Mouse (Mus musculus) liver, postnatal 0 days (tissue): ENCODE measurements at regions not wholly inside any gene's neighbourhood (a gene's known extent, or its start where the extent isn't known, plus 50 kb on each side); places are given as distances from the start of the nearest gene placed in this dataset.

ENCODE experiments used
- ATAC-seq: fragments of 200-750 bp; cut with Nextera tagmentation; 2 replicates; pipeline ENCODE4 v1.8.0; 2017; ENCODE audit warnings: mild to moderate bottlenecking, moderate library complexity
- DNase-seq: peaks from one replicate; pipeline ENCODE4 v3.0.0-alpha.2; 2016
- H3K27ac ChIP-seq: fragments of 300-500 bp; sonication (generic); 2 replicates; pipeline ENCODE4 v1.5.1; 2014; ENCODE audit warnings: antibody characterized with exemption, moderate library complexity, mild to moderate bottlenecking, low read depth
- H3K27me3 ChIP-seq: fragments of 300-500 bp; sonication (generic); 2 replicates; pipeline ENCODE4 v1.6.1; 2014; ENCODE audit warnings: low read length, control low read depth, mixed read lengths; ENCODE audit not compliant: insufficient read depth
- H3K36me3 ChIP-seq: fragments of 300-500 bp; sonication (generic); replicated peaks from 2 replicates; pipeline ENCODE4 v1.6.1; 2014; ENCODE audit warnings: mild to moderate bottlenecking, control low read depth, low read length, moderate library complexity, mixed read lengths; ENCODE audit not compliant: insufficient read depth
- H3K4me1 ChIP-seq: fragments of 300-500 bp; sonication (generic); 2 replicates; pipeline ENCODE4 v1.6.1; 2014; ENCODE audit warnings: antibody characterized with exemption, mild to moderate bottlenecking, control low read depth; ENCODE audit not compliant: insufficient read depth
- H3K4me2 ChIP-seq: fragments of 300-500 bp; sonication (generic); 2 replicates; pipeline ENCODE4 v1.6.1; 2014; ENCODE audit warnings: low read depth, mild to moderate bottlenecking, low read length, moderate library complexity, mixed read lengths
- H3K4me3 ChIP-seq: fragments of 300-500 bp; sonication (generic); 2 replicates; pipeline ENCODE4 v1.5.1; 2014; ENCODE audit warnings: low read depth, low read length
- H3K9ac ChIP-seq: fragments of 300-500 bp; sonication (generic); replicated peaks from 2 replicates; pipeline ENCODE4 v1.6.1; 2014; ENCODE audit warnings: mild to moderate bottlenecking, moderate library complexity
- H3K9me3 ChIP-seq: fragments of 300-500 bp; sonication (generic); 2 replicates; pipeline ENCODE4 v1.6.1; 2016; ENCODE audit warnings: mild to moderate bottlenecking, control low read depth, low read length, mixed read lengths
- CTCF ChIP-seq: sonication (generic); IDR thresholded peaks from 2 replicates; pipeline ENCODE4 v1.5.1; 2016; ENCODE audit warnings: antibody characterized with exemption, low read depth
- EP300 ChIP-seq: IDR thresholded peaks from 2 replicates; pipeline ENCODE4 v1.6.1; 2016; ENCODE audit warnings: antibody characterized with exemption, low read depth, mild to moderate bottlenecking
- WGBS: fragments of 180-500 bp; shearing (Covaris S2); extraction: QIAGEN DNeasy Blood & Tissue Kit; methylation state at CpG from one replicate; pipeline ENCODE4 v1.1.7; 2014; ENCODE audit not compliant: insufficient replicate concordance; 5-methylcytosine and 5-hydroxymethylcytosine counted together

DNA sequence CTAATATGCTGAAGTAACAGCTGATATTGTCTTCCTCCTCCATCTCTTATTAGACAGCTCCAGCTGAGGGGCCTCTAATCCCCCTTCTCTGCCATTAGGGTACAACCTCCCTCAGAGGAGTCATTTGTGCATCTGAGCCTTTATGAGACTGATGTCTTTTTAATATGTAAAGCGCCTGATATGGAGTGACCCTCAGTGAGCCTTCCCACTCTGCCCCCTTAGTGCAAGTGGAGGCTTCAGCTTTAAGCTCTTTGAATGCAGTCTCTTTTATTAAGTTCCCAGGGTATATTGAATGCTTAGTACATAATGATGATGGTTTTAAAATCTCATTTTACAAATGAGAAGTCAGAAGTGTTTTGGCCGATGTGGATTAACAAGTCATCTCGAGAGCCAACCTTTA, 191.5 kb downstream of the Otol1 start:
- H3K4me3 ChIP-seq, result no peak overlapping the region
- H3K4me1 ChIP-seq, result no peaks in the 10 kb centered on the region
- no peak overlapping the region for H3K4me2 ChIP-seq
- no peaks in the 10 kb centered on the region for H3K27me3 ChIP-seq
- H3K9ac ChIP-seq, result no peak overlapping the region
- no peak for TF ChIP-seq EP300
- no peak for TF ChIP-seq CTCF
- H3K9me3 ChIP-seq, result no peaks in the 10 kb centered on the region
- no peak for DNase-seq
- H3K27ac ChIP-seq, result no peak overlapping the region
- H3K36me3 ChIP-seq, result no peaks in the 10 kb centered on the region
- 77% methylated on average over 3 of the region's 3 CpGs for WGBS
- no peak for ATAC-seq

DNA sequence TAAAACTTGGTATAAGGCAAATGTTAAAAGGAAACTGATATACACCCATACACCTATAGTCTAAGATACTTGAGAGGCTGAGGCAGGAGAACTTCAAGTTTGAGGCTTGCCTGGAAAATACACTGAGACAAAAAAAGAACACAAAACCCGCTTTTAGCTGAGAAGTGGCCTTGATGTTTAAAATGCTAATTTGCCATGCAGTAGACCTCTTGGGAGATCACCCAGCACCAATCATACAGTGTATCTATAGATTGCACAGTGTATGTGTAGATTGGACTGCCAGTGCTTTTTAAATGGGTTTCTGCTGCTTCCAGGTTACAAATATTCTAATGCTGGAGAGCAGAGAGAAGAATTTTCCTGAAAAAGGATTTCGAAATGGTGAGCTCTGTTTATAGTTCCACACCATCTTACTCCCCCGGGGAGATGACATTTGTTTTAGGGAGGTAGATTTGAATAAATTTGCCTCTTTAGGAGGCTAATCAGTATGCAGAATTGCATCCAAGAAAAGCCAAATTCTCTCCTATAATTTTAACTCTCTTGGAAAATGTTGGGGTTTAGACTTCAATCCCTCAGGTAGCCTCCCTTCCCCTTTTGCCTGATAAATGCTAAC, 194.0 kb downstream of the Otol1 start:
- Histone ChIP-seq H3K36me3 (no peaks in the 10 kb centered on the region), H3K4me3 (no peak overlapping the region), H3K9ac (no peak overlapping the region), H3K4me2 (no peak overlapping the region), H3K4me1 (no peaks in the 10 kb centered on the region), H3K27ac (no peak overlapping the region), H3K27me3 (no peaks in the 10 kb centered on the region), H3K9me3 (no peaks in the 10 kb centered on the region)
- ATAC-seq (no peak), DNase-seq (no peak)
- no peak for TF ChIP-seq EP300
- TF ChIP-seq CTCF, result no peak
- WGBS, result 58% methylated on average over 3 of the region's 3 CpGs

DNA sequence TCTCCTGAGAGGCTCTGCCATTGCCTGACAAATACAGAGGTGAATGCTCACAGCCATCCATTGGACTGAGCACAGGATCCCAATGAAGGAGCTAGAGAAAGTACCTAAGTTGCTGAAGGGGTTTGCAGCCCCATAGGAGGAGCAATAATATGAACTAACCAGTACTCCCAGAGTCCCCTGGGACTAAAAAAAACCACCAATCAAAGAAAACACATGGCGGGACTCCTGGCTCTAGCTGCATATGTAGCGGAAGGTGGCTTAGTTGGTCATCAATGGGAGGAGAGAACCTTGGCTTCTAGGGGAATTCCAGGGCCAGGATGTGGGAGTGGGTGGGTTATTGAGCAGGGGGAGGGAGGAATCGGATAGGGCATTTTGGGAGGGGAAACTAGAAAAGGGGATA, 207.8 kb downstream of the Otol1 start:
- Histone ChIP-seq H3K27ac (no peak overlapping the region), H3K36me3 (no peaks in the 10 kb centered on the region), H3K4me3 (no peak overlapping the region), H3K4me2 (no peak overlapping the region), H3K9ac (no peak overlapping the region), H3K27me3 (no peaks in the 10 kb centered on the region), H3K4me1 (no peaks in the 10 kb centered on the region), H3K9me3 (no peaks in the 10 kb centered on the region)
- ATAC-seq, result no peak
- DNase-seq, result no peak
- 76% methylated on average over 3 of the region's 3 CpGs for WGBS
- TF ChIP-seq CTCF, result no peak

- no peaks in the 10 kb centered on the region for H3K36me3 ChIP-seq
- no peak overlapping the region for H3K9ac ChIP-seq
- H3K27ac ChIP-seq, result no peak overlapping the region
- H3K4me3 ChIP-seq, result no peak overlapping the region
- DNase-seq (no peak), ATAC-seq (no peak)
- no peaks in the 10 kb centered on the region for H3K27me3 ChIP-seq
- H3K4me1 ChIP-seq, result no peaks in the 10 kb centered on the region
- TF ChIP-seq CTCF (no peak), EP300 (no peak)
- H3K9me3 ChIP-seq, result no peaks in the 10 kb centered on the region
- no peak overlapping the region for H3K4me2 ChIP-seq
- 86% methylated on average over 1 of the region's 1 CpGs for WGBS
These were observed 208.7 kb downstream of the Otol1 start for GRCm38 (mm10) chr3:70216096-70216495.

DNA sequence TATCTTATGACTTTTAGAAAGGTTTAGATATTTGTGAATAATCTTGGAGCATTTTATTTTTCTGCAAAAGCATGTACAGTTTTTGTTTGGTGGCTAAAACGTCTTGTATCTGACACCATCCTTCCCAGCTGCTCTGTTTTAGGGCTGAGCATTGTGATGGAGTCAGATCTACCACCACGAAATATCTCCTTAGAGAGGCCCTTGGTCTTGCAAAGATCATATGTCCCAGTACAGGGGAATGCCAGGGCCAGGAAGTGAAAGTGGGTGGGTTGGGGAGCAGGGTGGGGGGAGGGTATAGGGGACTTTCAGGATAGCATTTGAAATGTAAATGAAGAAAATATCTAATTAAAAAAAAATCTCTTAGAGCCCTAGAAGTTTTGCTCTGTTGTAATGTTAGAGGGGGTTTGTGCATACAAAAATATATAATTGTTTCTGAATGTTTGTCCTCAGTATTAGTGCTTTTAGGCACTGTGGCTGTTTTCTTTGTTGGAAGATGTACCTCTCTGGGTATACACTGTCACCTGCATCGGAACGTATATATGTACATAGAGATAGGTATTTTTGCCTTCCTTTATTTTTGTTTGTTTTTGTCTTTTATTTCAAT, 211.4 kb downstream of the Otol1 start:
- no peak overlapping the region for H3K27ac ChIP-seq
- no peak overlapping the region for H3K4me2 ChIP-seq
- no peaks in the 10 kb centered on the region for H3K36me3 ChIP-seq
- 66% methylated on average over 4 of the region's 4 CpGs for WGBS
- H3K9me3 ChIP-seq, result no peaks in the 10 kb centered on the region
- H3K9ac ChIP-seq, result no peak overlapping the region
- H3K4me3 ChIP-seq, result no peak overlapping the region
- no peak for ATAC-seq
- TF ChIP-seq EP300 (no peak), CTCF (no peak)
- H3K27me3 ChIP-seq, result no peaks in the 10 kb centered on the region
- DNase-seq, result no peak
- no peaks in the 10 kb centered on the region for H3K4me1 ChIP-seq

- no peak for DNase-seq
These were observed 216.1 kb downstream of the Otol1 start for GRCm38 (mm10) chr3:70223443-70224065.

More at GRCm38 (mm10) chr3:70223443-70224065, 216.1 kb downstream of the Otol1 start:
- ATAC-seq, result no peak
- no peak overlapping the region for H3K9ac ChIP-seq
- no peaks in the 10 kb centered on the region for H3K27me3 ChIP-seq
- no peak overlapping the region for H3K27ac ChIP-seq
- no peak overlapping the region for H3K4me3 ChIP-seq
- H3K36me3 ChIP-seq, result no peaks in the 10 kb centered on the region
- TF ChIP-seq EP300 (no peak), CTCF (no peak)
- H3K4me1 ChIP-seq, result no peaks in the 10 kb centered on the region
- H3K9me3 ChIP-seq, result no peaks in the 10 kb centered on the region
- 83% methylated on average over 3 of the region's 3 CpGs for WGBS
- H3K4me2 ChIP-seq, result no peak overlapping the region
